Mouse (Mus musculus): ENCODE data around the gene Dhx38.

Gene Dhx38

DNA sequence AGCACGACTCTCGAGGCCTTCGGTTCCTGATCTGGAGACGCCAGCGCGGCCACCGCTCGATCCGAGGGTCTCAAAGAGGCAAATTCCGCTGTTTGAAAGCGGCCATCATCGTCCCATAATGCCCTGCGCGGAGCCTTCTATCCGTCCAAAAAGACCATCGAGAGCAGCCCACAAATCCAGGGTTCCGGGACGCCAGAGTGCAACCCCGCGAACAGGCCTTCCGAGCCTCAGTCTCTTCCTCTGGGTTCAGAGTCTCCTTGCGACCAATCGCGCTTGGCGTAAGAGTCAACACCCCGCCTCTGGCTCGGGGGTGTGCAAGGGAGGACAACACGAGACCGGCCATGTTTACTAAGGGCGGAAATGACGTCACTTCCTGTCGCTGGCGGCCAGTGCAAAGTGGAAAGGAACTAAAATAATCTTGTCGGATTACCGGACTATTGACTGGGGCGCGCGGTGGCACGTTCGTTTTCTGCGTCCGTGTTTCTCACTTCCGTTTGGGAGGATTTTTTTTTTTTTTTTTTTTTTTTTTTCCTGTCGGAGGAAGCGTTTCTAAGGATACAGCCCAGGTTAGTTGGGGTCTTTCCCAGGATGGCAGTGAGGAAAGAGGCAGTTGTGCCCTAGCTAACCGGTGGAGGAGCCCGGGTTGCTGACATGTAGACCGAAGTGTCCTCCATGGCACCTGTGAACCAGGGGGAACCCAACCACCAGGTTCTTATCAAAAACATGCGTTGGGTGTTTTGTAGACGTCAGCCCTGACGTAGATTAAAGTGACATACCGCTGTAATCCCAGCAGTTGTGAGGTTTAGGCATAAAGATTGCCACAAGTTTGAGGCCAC is at the start of gene Dhx38, which contains the start of gene Txnl4b:
TSS of gene Dhx38 (minus strand) at position 364 of the 836 bp plus-strand sequence.
TSS of gene Txnl4b (plus strand) at position 395 of the 836 bp plus-strand sequence.
- peak; percentile 98 to 99 for DNase-seq

DNA sequence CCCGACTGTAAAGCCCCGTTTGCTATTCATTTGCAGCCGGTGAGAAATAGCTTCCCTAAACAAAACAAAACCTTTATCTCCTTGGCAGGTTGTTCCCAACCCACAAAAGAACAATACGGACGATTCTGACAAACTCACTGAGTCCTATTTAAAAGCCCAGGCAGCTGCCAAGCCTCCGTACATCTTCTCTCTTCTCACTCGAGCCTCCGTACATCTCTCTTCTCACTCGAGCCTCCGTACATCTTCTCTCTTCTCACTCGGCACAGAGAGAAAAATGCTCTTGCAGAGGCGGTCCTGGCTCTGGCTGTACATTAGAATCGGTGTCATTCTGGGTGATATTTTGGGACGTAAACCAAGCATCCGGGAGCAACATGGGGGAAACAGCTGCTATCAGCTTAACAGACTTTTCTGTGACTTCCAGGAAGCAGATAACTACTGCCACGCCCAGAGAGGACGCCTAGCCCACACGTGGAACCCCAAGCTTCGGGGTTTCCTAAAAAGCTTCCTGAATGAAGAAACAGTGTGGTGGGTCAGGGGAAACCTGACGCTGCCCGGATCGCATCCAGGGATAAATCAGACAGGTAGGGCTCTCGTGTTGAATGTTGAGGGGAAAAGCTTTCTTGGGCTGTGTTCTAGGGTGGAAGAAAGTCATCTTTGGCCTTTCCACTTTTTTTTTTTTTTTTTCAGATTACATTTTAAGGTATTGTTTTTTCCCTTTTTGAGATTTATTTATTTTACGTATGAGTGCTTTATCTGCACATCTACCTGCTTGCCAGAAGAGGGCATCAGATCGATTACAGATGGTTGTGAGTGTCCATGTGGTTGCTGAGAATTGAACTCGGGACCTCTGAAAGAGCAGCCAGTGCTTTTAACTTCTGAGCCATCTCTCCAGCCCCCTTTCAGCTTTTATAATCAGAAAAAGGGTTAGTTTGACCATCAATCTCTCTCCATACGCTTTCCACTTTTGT is 48.9 kb upstream of the Dhx38 start, which contains the start of gene Pkd1l3:
TSS of gene Pkd1l3 (plus strand) at position 275 of the 968 bp plus-strand sequence.
- DNase-seq: no peak

- peak; percentile 38 to 52 for DNase-seq
Observed at GRCm38 (mm10) chr8:109609153-109609502, 43.5 kb upstream of the Dhx38 start.

DNA sequence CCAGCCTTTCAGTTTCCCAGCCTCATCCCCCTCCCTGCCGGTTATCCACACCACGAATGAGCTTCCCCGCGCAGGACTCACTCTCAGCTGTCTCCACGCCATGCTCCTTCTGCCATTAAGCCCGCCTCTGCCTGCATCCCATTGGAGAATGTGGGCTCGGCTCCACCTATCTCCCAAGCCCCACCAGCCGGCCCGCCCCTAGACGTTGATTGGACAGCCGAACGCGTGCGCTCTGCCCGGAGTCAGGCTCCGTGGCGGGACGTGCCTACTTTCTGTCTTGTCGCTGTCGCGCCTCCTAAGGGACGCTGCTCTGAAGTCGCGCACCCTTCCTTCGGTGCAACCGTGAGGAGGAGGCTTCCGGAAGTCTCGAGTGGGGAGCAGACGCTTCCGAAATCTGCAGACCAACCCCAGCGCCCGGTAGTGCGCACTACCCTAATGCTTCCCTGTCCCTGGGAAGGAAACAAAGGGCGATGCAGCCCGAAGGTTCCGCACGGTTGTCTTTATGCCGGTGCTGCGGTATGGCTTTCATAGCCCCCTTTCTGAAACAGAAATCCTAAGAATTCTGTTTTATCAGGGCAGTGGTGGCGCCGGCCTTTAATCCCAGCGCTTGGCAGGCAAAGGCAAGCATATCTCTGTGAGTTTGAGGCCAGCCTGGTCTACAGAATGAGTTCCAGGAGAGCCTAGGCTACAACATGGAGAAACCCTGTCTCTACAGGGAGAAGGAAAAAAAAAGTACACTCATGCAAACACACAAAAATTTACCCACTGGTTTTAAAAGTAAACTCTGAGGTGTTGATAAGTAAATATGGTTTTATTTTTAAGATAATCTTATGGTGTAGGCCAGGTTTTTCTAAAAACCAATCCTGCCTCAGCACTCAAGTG is 42.9 kb upstream of the Dhx38 start, which contains the start of gene Dhodh:
TSS of gene Dhodh (minus strand) at position 403 of the 882 bp plus-strand sequence.
- peak; percentile 97 for DNase-seq

DNA sequence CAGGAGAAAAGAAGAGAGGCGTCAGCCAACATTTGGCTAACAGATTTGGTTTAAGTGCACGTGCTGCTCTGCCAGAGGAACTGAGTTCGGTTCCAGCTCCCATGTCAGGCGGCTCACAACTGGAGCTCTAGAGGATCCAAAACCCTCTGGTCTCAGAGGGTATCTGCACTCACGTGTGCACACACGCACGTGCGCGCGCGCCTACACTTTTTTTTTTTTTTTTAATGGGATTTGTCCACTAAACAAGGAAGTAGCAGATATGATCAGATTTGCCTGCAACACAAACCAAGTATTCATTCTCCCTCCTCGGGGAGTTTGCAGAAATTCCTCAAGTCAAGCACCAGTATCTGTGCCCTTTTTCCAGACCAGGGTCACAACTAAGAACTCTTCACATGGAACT is 42.0 kb upstream of the Dhx38 start:
- no peak for DNase-seq

- DNase-seq: no peak
Observed at GRCm38 (mm10) chr8:109606725-109607124, 41.1 kb upstream of the Dhx38 start.

GRCm38 (mm10) chr8:109595854-109596253 is 30.2 kb upstream of the Dhx38 start:
- DNase-seq: peak; percentile 36 to 74

GRCm38 (mm10) chr8:109593117-109593788 is 27.6 kb upstream of the Dhx38 start:
- DNase-seq: peak; percentile 16 to 41

DNA sequence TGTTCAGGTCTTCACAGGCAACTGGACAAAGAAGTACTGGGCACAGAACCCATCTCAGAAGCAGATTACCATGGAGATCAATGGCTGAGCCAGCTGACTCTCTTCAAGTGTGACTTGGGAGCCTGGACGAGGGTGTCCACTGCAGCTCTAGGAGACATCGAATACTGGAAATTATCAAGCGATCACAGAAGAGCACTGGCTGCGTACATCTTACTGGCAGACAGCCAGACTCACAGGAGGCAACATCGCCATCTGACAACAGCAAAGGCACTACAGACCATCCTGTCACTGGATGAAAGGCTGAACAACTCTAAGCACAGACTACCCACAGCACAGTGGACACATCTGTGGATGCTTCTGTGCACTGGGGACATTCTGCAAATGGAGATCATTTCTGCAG is 26.5 kb upstream of the Dhx38 start:
- no peak for DNase-seq

- no peak for DNase-seq
Observed at GRCm38 (mm10) chr8:109591367-109591766, 25.7 kb upstream of the Dhx38 start.

DNA sequence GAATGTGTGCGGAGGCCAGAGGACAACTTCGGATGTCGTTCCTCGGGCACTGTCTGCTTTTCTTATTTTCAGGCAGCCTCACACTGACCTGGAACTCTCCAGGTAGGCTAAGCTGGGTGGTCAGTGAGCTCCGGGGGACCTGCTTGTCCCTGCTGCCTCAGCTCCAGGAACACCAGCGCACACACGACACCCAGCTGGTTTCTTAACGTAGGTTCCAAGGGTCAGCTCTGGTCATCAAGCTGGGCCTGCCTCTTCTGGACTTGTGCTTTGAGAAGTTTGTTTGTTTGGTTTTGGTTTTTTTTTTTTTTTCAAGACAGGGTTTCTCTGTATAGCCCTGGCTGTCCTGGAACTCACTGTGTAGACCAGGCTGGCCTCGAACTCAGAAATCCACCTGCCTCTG is 25.2 kb upstream of the Dhx38 start:
- DNase-seq: no peak

- peak; percentile 70 to 74 for DNase-seq
Observed at GRCm38 (mm10) chr8:109586972-109587504, 21.4 kb upstream of the Dhx38 start.

DNA sequence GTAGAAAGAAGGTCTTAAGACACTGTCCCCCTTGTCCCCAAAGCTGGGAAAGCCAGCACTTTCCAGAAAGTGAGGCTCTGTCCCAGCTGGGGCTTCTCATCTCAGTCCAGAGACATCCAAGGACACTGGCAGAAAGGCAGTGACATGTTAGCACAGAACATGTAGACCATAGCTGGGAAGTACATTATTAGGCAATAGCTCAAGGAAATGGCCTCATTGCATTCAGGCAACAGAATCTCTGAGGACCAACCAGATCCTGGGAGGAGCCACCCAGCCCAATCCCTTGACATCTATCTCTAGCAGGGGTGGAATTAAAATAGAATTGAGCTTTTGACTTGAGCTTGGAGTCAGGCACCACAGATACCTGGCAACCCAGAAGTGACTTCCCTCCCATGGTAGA is 20.0 kb upstream of the Dhx38 start:
- no peak for DNase-seq

DNA sequence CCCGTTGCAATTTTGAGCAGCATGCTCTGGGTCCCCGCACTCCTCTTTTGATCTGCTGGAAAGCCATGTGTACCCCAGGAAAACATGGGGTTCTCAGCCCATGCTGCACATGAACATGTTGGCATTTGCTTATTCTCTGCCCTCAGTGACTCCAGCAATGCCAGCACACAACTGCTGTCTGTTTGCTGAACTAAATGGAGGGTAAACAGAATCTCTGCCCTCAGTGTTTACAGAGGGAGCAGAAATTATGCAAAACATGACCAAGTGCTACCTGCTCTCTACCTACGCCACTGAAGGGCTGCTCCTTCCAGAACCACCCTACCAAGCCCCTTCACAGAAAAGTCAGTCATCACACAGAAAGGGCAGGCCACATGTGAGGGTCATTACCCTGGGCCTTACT is 19.2 kb upstream of the Dhx38 start:
- DNase-seq: no peak

- no peak for DNase-seq
Observed at GRCm38 (mm10) chr8:109584293-109584692, 18.6 kb upstream of the Dhx38 start.

DNA sequence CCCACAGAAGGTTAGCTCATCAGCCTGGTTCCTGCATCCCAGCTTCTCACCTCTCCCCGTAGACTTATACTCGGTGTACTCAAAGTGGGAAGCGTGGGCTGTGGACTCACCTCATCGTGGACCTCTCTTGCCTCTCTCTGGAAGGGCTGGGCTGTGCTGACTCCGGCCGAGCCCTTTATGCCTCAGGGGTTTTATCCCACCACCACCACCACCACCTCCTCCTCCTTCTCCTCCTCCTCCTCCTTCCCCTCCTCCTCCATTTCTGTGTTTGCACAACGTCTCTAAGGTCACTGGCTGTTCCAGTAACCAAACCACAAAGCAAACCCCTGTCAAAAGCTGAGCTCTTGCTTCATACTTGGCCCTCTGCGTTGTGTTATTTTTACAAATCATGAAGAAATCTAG is 13.2 kb upstream of the Dhx38 start, which contains the start of gene Hp:
TSS of gene Hp (minus strand) at position 273 of the 402 bp plus-strand sequence.
- DNase-seq: no peak

DNA sequence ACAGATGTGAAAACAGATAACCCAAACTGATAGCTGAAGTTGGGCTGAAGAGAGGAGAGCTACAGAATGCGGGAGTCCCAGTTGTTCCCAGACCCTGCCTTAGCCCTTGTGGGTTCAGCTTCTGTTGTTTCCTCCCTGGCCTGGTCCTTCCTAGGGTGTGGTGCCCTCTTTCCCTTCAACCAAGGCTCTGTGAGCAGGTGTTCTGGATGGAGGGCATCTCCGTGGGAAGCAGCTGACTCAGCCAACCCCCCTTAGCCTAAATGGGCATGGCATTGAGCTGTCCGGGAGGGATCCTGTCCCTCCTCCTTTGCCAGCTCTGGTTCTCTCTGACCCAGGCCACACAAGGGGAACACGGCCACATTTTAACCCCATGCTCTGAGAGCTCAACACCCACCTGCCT is 10.7 kb upstream of the Dhx38 start:
- no peak for DNase-seq

GRCm38 (mm10) chr8:109571139-109571538 is 5.5 kb upstream of the Dhx38 start:
- no peak for DNase-seq

- DNase-seq: no peak
Observed at GRCm38 (mm10) chr8:109564766-109565165, 895 bp downstream of the Dhx38 start.

DNA sequence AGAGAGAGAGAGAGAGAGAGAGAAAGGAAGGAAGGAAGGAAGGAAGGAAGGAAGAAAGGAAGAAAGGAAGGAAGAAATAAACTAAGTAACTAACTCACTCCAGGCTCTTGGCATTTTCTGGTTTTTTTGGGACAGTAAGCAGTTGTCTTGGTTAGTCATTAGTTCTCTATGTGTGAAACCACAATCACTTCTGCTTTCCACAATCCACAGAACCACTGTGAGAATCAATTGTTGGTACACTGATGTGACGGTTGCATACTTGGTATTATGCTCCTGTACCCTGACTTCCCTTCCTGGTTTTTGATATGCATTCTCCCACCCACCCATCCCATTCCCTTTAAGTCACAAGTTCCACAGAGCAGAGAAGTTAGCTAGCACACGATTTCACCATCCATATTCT is 1.8 kb downstream of the Dhx38 start:
- no peak for DNase-seq

DNA sequence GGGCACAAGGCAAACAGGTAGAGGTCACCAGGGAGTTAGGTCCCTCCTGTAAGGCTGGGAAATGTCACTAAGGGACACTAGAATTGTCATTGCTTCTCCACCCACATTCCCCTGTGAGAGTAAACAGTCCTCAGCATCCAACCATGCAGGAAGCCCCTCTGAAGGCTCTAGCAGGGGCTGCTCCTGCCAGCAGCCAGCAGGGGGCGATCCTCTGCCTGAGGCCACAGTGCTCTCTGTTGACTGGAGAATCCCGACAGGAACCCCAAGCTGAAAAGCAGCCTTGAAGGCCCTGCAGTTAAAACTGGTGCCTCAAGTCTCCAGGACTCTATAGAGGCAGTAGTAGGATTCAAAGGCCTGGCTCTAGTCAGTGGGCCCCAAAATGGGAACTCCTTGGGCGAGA is 14.0 kb downstream of the Dhx38 start:
- DNase-seq: peak in 1 of 2 experiments; percentile 54
